Mouse (Mus musculus) embryonic fibroblast, embryonic 13.5 days (primary cell): Measurements from ENCODE around the gene Lcor.

ENCODE experiments used
- CTCF ChIP-seq: IDR thresholded peaks from 2 replicates; pipeline ENCODE4 v1.5.1; 2011; ENCODE audit warnings: mild to moderate bottlenecking, control low read depth, low read length, moderate library complexity, borderline replicate concordance; ENCODE audit not compliant: insufficient read depth
- POLR2A ChIP-seq: IDR thresholded peaks from 2 replicates; pipeline ENCODE4 v1.6.1; 2011; ENCODE audit warnings: low read depth, mild to moderate bottlenecking, control low read depth, low read length, moderate library complexity

- TF ChIP-seq CTCF (no peak), POLR2A (no peak)
These were observed 74.5 kb downstream of the Lcor start for GRCm38 (mm10) chr19:41556981-41557380.
